Mouse (Mus musculus) frontal cortex, adult (tissue): Measurements from ENCODE around the gene Olfr484.
"Not testable (repeated sequence)": the region's sequence is repeated elsewhere in the genome, so short reads cannot be mapped to it uniquely, and the experiment has no call there.

Experiments used
- ATAC-seq: cut with Nextera tagmentation; 2 replicates; pipeline ENCODE4 v1.9.2; 2017; ENCODE audit warnings: mild to moderate bottlenecking, moderate library complexity, mixed read lengths; ENCODE audit not compliant: low TSS enrichment

The Olfr484 gene

DNA sequence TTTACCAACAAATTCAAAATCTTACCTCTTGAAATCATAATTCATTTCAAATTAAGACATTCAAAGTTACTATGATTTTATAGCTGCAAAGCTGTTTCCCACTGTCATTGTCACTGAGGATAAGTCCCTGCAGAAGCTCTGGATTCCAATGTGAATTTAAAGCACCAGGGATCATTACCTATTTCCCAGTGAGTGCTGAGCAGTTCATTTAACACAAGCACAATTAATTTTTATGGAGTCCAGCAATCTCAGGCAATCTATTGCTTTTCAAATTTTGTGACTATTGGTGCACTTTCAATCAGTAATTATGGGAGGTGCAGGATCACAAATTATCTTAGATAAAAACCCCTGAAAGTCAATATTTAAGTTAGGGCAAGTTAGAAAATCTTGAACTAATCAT, at the start of gene Olfr484:
Olfr484 (minus strand) TSS at position 101 of the 400 bp plus-strand sequence.
- ATAC-seq, result no peak

DNA sequence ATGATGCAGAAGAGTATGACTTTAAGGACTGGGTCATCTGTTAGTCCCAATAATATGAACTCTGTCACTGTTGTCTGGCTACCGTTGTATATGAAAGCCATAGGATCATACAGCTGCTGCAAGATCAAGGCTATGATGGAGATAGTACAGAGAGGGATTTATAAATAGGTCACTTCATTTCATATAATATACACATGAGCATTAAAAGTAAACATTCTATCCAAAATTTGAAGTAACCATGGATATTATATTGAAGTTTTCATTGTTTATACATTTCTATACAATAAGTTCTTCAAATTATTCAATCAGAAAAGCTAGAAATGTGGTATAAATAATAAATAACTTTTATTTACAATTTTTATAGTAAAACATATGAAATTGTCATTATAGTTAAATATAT, 45.4 kb upstream of the Olfr484 start, which contains the start of gene Olfr486:
Olfr486 (minus strand) TSS at position 101 of the 400 bp plus-strand sequence.
- ATAC-seq, result not testable (repeated sequence)

DNA sequence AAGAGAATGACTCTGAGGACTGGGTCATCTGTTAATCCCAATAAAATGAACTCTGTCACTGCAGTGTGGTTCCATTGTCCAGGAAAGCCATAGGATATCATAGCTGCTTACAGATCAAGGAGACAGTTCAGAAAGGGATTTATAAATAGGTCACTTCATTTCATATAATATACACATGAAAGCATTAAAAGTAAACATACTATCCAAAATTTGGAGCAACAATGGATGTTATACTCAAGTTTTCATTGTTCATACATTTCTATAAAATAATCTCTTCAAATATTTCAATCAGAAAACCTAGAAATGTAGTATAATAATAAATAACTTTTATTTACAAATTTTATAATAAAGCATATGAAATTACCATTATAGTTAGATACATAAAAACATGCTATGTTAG, 32.5 kb upstream of the Olfr484 start, which contains the start of gene Olfr485:
Olfr485 (minus strand) TSS at position 101 of the 400 bp plus-strand sequence.
- no peak for ATAC-seq

DNA sequence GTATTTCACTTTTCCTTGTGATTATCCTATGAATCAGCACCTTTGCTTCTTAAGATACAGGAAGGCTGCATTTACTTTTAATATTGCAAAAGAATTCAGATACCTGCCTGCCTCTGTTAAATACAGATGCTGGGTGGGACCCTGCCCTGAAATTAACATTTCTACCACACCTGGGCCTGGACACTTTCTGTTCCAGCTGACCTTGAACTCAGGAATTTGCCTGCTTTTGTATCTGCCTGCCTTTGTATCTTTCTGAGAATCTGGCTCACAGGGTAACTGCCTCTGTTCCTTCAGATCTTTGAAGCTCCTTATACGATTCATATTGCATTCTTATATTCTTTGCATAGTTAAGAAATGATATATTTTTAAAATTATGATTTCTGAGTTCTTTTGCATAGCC, 5.8 kb downstream of the Olfr484 start:
- ATAC-seq, result no peak

DNA sequence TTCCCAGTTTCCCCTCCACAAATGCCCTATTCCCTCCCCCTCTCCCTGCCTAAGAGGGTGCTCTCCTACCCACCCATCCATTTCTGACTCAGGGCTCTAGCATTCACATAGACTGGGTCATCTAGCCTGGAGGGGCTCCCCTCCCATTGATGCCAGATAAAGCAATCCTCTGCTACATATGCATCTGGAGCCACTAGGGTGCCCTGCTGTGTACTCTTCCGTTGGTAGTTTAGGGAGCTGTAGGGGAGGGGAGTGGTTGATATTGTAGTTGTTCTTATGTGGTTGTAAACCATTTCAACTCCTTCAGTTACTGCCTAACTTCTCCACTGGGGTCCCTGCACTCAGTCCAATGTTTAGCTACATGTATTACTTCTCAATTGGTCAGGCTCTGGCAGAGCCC, 6.6 kb downstream of the Olfr484 start:
- no peak for ATAC-seq

DNA sequence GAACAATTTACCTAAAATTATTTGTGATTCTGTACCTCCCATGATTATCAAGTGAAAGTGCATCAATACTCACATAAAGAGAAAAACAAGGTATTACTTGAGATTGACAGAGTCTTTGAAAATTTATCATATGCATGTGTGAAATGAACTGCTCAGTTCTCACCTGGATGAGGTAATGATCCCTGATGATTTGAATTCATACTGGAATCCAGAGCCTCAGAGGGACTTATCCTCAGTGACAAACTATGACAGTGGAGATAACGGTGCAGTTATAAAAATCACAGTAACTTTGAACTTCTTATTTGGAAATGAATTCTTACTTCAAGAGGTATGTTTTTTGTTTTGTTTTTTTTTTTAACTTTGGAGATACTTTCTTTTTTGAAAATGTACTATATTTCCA, 26.7 kb downstream of the Olfr484 start, which contains the start of gene Olfr483:
Olfr483 (plus strand) TSS at position 301 of the 400 bp plus-strand sequence.
- ATAC-seq, result no peak

DNA sequence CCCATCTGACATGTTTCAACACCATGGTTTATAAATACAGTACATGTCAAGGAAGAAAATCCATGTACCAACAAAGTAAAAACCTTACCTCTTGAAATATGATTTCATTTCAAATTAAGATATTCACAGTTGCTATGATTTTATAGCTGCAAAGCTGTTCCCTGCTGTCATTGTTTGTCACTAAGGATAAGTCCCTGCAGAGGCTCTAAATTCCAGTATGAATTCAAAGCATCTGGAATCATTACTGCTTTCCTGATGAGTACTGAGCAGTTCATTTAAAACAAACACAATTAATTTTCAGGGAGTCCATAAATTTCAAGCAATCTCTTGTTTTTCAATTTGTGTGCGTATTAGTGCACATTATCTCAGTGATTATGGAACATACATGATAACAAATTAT, 29.8 kb downstream of the Olfr484 start, which contains the start of gene Olfr482:
Olfr482 (minus strand) TSS at position 101 of the 400 bp plus-strand sequence.
- no peak for ATAC-seq

DNA sequence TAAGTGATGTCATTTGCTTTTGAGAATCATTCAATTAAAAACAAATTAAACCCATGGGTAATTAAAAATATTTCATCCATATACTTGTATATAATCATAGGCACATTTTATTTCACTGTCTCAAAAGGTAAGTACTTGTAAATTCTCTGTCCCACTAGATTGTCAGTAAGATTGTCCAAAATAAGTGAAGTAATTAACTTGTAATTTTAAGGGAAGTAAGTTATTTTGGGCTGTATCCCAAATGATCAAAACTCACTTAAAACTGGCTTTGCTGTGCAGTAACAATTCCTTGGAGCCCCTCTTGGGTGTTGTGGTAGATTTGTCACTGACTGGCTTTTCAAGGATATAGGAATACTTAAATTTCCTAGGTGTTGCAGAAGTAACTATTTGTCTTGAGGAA, 47.7 kb downstream of the Olfr484 start, which contains the start of gene Olfr481:
Olfr481 (plus strand) TSS at position 301 of the 400 bp plus-strand sequence.
- ATAC-seq, result no peak
